Mouse (Mus musculus) neural tube, embryonic 14.5 days (tissue): Measurements from ENCODE around the gene Bdnf. TPM values are rescaled to one million over a fixed set of nuclear protein-coding genes. Genes with fewer than 3 reads are reported as not detected.

ENCODE experiments used
- ATAC-seq: fragments of 200-750 bp; cut with Nextera tagmentation; 2 replicates; pipeline ENCODE4 v1.8.0; 2017; ENCODE audit warnings: low read depth, mild to moderate bottlenecking, moderate TSS enrichment, moderate library complexity
- H3K27ac ChIP-seq: fragments of 300-500 bp; sonication (generic); 2 replicates; pipeline ENCODE4 v1.5.1; 2014; ENCODE audit warnings: low read depth, mild to moderate bottlenecking, control low read depth, low read length, moderate library complexity, mixed read lengths
- H3K27me3 ChIP-seq: fragments of 300-500 bp; sonication (generic); 2 replicates; pipeline ENCODE4 v1.6.1; 2014; ENCODE audit warnings: low read length; ENCODE audit not compliant: control insufficient read depth, insufficient read depth
- H3K36me3 ChIP-seq: fragments of 300-500 bp; sonication (generic); 2 replicates; pipeline ENCODE4 v1.6.1; 2014; ENCODE audit warnings: low read length, mixed read lengths; ENCODE audit not compliant: control insufficient read depth, insufficient read depth
- H3K4me1 ChIP-seq: fragments of 300-500 bp; sonication (generic); 2 replicates; pipeline ENCODE4 v1.6.1; 2014; ENCODE audit warnings: low read length; ENCODE audit not compliant: control insufficient read depth, insufficient read depth
- H3K4me2 ChIP-seq: fragments of 300-500 bp; sonication (generic); 2 replicates; pipeline ENCODE4 v1.6.1; 2014; ENCODE audit warnings: mild to moderate bottlenecking, low read depth, low read length, control low read depth
- H3K4me3 ChIP-seq: fragments of 300-500 bp; sonication (generic); 2 replicates; pipeline ENCODE4 v1.5.1; 2014; ENCODE audit warnings: low read depth, low read length, control low read depth, mixed read lengths
- H3K9ac ChIP-seq: fragments of 300-500 bp; sonication (generic); replicated peaks from 2 replicates; pipeline ENCODE4 v1.6.1; 2014; ENCODE audit warnings: low read depth, mild to moderate bottlenecking, control low read depth, low read length, mixed read lengths
- H3K9me3 ChIP-seq: fragments of 300-500 bp; sonication (generic); 2 replicates; pipeline ENCODE4 v1.6.1; 2016; ENCODE audit warnings: low read length; ENCODE audit not compliant: control insufficient read depth
- WGBS: fragments of 180-500 bp; shearing (Covaris S2); extraction: QIAGEN DNeasy Blood & Tissue Kit; methylation state at CpG from one replicate; pipeline ENCODE4 v1.1.7; 2014; 5-methylcytosine and 5-hydroxymethylcytosine counted together
- polyA plus RNA-seq: library from polyadenylated mRNA; unstranded; fragments of >200 nt; fragmentation: Nextera tagmentation; extraction: Ambion mirVana; gene quantifications from 2 replicates; pipeline ENCODE4 v1.2.1, GENCODE M21; 2014

Bdnf gene
- polyA plus RNA-seq, 1 experiment from 2014 or later = 5.7 TPM

DNA sequence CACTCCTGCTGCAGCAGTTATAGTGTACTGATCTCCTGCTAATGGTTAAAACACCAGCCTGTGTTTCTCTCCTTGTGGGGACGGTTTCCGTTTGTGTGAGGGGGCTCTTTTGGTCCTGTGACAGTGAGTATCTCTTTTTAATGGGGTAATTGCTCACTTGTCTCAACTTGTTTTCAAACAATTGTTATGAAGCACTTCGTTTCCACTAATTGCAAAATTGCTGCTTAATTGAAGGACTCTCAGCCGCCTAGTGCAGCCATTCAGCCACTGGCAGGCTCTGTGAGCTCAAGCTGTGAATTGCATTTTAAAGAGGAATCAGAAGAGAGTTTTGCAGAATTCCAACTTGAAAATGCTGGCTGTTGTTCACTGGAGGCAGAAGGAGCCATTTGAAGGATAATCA lies 22.7 kb downstream of the Bdnf start:
- no peaks in the 10 kb centered on the region for H3K36me3 ChIP-seq
- 4% methylated on average over 4 of the region's 4 CpGs for WGBS
- H3K27me3 ChIP-seq = peaks cover 6% of the 10 kb centered on the region; the same call in 1 of the 2 replicates
- H3K4me2 ChIP-seq = peak overlapping the region; percentile 17; the same call in 1 of the 2 replicates
- no peaks in the 10 kb centered on the region for H3K9me3 ChIP-seq
- 0 out of 2 replicates have a peak, but pooled peaks cover 3% of the 10 kb centered on the region for H3K4me1 ChIP-seq
- ATAC-seq = no peak
- H3K4me3 ChIP-seq = no peak overlapping the region
- H3K9ac ChIP-seq = no peak overlapping the region
- no peak overlapping the region for H3K27ac ChIP-seq

DNA sequence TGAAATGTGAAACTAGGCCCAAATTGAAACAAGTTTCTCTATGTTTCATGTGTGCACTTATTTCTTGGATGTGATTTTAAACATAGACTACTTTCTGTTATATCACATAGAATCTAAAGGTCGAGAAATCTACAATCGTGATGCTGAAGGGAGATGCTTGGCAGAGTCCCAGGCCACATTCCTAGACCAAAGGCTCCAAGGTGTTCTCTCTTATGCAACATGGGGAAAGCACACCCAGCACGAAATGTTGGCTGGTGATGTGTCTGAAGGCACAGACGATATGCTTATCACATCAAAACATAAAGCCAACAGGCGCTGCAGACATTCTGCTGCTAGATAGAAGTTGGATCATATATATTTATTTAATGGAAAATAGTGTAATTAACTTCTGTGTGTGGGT lies 25.8 kb downstream of the Bdnf start:
- Histone ChIP-seq H3K9ac (no peak overlapping the region), H3K27me3 (peaks cover 2% of the 10 kb centered on the region; the same call in 1 of the 2 replicates), H3K36me3 (no peaks in the 10 kb centered on the region), H3K9me3 (no peaks in the 10 kb centered on the region), H3K4me3 (no peak overlapping the region), H3K27ac (no peak overlapping the region), H3K4me2 (no peak overlapping the region), H3K4me1 (no peaks in the 10 kb centered on the region)
- WGBS = 86% methylated on average over 5 of the region's 5 CpGs
- ATAC-seq = no peak

DNA sequence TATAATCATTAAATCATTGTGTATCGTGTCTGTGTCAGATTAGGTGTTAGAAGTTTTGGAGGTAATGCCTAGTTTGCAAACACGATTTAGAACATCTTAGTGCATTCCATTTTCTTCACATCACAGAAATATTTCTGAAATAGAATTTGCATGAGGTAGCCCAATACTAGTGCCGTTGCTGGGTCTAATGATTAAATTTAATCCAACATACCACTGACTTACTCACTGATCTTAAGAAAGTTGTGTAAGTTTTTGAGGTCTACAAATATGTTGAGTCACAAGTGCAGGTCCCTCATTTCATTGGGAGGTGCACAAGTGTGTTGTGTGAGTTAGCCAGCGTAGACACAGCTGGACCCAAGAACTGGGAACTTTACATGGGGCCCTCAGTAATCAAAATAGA lies 29.1 kb downstream of the Bdnf start:
- Histone ChIP-seq H3K27me3 (no peaks in the 10 kb centered on the region), H3K9ac (no peak overlapping the region), H3K4me1 (no peaks in the 10 kb centered on the region), H3K36me3 (no peaks in the 10 kb centered on the region), H3K4me2 (no peak overlapping the region), H3K9me3 (no peaks in the 10 kb centered on the region), H3K4me3 (no peak overlapping the region), H3K27ac (no peak overlapping the region)
- 82% methylated on average over 4 of the region's 4 CpGs for WGBS
- no peak for ATAC-seq

DNA sequence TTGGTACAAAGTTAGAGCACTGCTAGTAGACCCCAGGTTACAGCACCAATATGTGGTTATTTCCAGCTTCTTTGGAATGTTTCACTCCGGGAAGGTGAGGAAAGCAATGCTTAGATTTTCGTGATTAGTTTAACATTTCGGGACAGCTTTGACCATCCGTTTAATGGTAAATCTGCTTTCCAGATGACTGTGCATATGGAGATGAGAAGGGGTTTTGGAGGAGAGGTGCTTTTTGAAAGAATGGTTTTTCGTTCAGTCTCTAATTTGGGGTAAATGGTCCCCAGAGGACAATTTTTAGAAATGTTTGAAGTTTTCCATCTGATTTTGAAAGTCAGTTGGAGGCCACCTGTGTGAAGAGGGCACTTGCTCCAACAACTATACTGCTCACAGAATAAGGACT lies 29.6 kb downstream of the Bdnf start:
- H3K27ac ChIP-seq = no peak overlapping the region
- ATAC-seq = no peak
- no peaks in the 10 kb centered on the region for H3K9me3 ChIP-seq
- no peak overlapping the region for H3K4me2 ChIP-seq
- no peaks in the 10 kb centered on the region for H3K4me1 ChIP-seq
- H3K36me3 ChIP-seq = no peaks in the 10 kb centered on the region
- H3K4me3 ChIP-seq = no peak overlapping the region
- no peaks in the 10 kb centered on the region for H3K27me3 ChIP-seq
- WGBS = 84% methylated on average over 5 of the region's 5 CpGs
- H3K9ac ChIP-seq = no peak overlapping the region

DNA sequence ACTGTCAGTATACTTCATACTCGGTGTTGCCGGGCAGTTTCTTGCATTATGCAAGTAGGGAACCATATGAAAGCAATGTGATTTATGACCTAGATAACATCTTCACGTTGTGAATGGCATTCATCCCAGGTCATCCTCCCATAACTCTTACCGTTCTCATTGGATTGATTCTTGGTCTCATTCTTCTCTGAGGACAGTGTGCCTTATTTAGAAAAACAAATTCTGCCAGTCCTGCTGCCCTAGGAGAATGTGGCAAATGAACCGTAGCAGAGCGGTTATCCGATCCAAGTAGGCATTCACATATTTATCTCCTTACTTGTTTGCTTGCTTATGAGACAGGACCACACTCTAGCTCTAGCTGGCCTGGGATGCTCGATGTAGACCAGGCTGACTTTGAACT lies 32.0 kb downstream of the Bdnf start:
- ATAC-seq = no peak

DNA sequence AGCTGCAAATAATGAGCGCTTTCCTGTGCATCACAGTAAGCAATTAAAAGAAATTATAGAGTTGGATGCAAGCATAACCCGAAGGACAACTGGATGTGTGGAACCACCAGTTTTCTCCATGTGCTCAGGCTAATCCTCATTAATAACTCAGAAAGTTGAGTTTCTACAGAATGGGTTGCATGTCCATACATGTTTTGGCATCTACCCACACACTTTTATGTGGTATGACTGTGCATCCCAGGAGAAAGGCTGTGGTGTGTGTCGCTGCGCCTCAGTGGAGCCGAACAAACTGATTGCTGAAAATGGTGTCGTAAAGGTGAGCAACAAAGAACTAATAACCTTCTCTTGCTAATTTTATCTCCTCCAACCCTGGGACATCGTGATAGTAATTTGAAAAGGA lies 34.8 kb downstream of the Bdnf start:
- no peak overlapping the region for H3K9ac ChIP-seq
- no peaks in the 10 kb centered on the region for H3K9me3 ChIP-seq
- WGBS = 88% methylated on average over 7 of the region's 7 CpGs
- ATAC-seq = no peak
- H3K27me3 ChIP-seq = no peaks in the 10 kb centered on the region
- no peak overlapping the region for H3K4me2 ChIP-seq
- H3K4me1 ChIP-seq = no peaks in the 10 kb centered on the region
- no peak overlapping the region for H3K4me3 ChIP-seq
- no peaks in the 10 kb centered on the region for H3K36me3 ChIP-seq
- no peak overlapping the region for H3K27ac ChIP-seq

More for the DNA sequence above, 32.0 kb downstream of the Bdnf start:
- no peak overlapping the region for H3K4me3 ChIP-seq
- 65% methylated on average over 8 of the region's 8 CpGs for WGBS
- H3K36me3 ChIP-seq = no peaks in the 10 kb centered on the region
- no peak overlapping the region for H3K27ac ChIP-seq
- no peaks in the 10 kb centered on the region for H3K27me3 ChIP-seq
- H3K9ac ChIP-seq = no peak overlapping the region
- H3K4me2 ChIP-seq = no peak overlapping the region
- H3K9me3 ChIP-seq = no peaks in the 10 kb centered on the region
- no peaks in the 10 kb centered on the region for H3K4me1 ChIP-seq

- no peak overlapping the region for H3K9ac ChIP-seq
- no peak overlapping the region for H3K4me3 ChIP-seq
- no peaks in the 10 kb centered on the region for H3K9me3 ChIP-seq
- no peaks in the 10 kb centered on the region for H3K36me3 ChIP-seq
- H3K27ac ChIP-seq = no peak overlapping the region
- no peak overlapping the region for H3K4me2 ChIP-seq
- peak; percentile 44; the same call in 1 of the 2 replicates for ATAC-seq
- H3K4me1 ChIP-seq = no peaks in the 10 kb centered on the region
- H3K27me3 ChIP-seq = no peaks in the 10 kb centered on the region
- WGBS = 83% methylated on average over 1 of the region's 1 CpGs
These were observed 36.5 kb downstream of the Bdnf start for GRCm38 (mm10) chr2:109711049-109711448.

DNA sequence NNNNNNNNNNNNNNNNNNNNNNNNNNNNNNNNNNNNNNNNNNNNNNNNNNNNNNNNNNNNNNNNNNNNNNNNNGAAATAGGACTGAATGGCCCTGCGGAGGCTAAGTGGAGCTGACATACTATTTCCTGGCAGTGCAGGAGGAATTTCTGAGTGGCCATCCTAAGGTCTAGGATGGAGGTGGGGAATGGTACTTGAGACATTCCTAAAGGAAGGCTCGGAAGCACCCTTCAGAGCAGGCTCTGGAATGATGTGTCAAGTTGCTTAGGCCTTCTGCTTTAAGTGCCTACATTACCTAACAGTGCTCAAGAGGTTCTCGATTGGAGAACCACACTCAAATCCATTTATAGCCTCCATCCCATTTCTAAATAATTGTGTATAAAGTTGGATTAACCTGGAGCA lies 50.8 kb downstream of the Bdnf start:
- Histone ChIP-seq H3K36me3 (no peaks in the 10 kb centered on the region), H3K4me1 (no peaks in the 10 kb centered on the region), H3K9ac (no peak overlapping the region), H3K4me2 (no peak overlapping the region), H3K4me3 (no peak overlapping the region), H3K27ac (no peak overlapping the region), H3K27me3 (no peaks in the 10 kb centered on the region), H3K9me3 (no peaks in the 10 kb centered on the region)
- ATAC-seq = no peak
- 86% methylated on average over 3 of the region's 3 CpGs for WGBS

GRCm38 (mm10) chr2:109725831-109726230 lies 51.3 kb downstream of the Bdnf start:
- H3K36me3 ChIP-seq = no peaks in the 10 kb centered on the region
- H3K9ac ChIP-seq = no peak overlapping the region
- ATAC-seq = no peak
- H3K4me2 ChIP-seq = no peak overlapping the region
- H3K27me3 ChIP-seq = no peaks in the 10 kb centered on the region
- no peaks in the 10 kb centered on the region for H3K9me3 ChIP-seq
- H3K27ac ChIP-seq = no peak overlapping the region
- H3K4me3 ChIP-seq = no peak overlapping the region
- no peaks in the 10 kb centered on the region for H3K4me1 ChIP-seq
- WGBS = 60% methylated on average over 6 of the region's 6 CpGs

DNA sequence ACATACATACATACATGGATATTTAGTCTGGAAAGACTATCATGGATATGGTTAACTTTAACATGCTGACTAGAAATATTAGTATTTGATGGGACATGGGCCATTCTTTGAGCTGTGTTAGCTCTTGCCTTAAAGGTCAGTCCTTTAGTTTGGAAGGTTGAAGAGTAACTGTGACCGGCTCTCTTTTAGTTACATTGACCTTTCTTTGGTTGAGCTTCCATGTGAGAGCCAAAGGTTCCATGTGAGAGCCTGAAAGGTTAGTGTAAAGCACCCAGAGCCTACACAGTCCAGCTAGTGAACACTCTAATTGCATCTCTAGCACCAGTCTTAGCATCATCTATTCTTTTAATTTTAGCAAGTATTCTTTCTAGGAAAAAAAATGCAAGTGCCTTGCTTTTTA lies 54.7 kb downstream of the Bdnf start:
- H3K27ac ChIP-seq = no peak overlapping the region

More for the DNA sequence above, 54.7 kb downstream of the Bdnf start:
- WGBS = 94% methylated on average over 1 of the region's 1 CpGs
- ATAC-seq = no peak
- Histone ChIP-seq H3K36me3 (no peaks in the 10 kb centered on the region), H3K9ac (no peak overlapping the region), H3K4me3 (no peak overlapping the region), H3K27me3 (no peaks in the 10 kb centered on the region), H3K4me1 (no peaks in the 10 kb centered on the region), H3K9me3 (no peaks in the 10 kb centered on the region), H3K4me2 (no peak overlapping the region)
